Mouse (Mus musculus) central nervous system, embryonic 14 days (tissue): ENCODE results near the gene Asb3. TPM values are rescaled to one million over a fixed set of nuclear protein-coding genes. Genes with fewer than 3 reads are reported as not detected.

Experiments
- polyA plus RNA-seq: library from polyadenylated mRNA; depleted of rRNA; stranded (reverse); fragments of >200 nt; gene quantifications from 2 replicates; pipeline ENCODE4 v1.2.3, GENCODE M21; 2012; rRNA removed

Asb3 gene
- polyA plus RNA-seq, result 13.0 and 15.1 TPM in 2 replicates

DNA sequence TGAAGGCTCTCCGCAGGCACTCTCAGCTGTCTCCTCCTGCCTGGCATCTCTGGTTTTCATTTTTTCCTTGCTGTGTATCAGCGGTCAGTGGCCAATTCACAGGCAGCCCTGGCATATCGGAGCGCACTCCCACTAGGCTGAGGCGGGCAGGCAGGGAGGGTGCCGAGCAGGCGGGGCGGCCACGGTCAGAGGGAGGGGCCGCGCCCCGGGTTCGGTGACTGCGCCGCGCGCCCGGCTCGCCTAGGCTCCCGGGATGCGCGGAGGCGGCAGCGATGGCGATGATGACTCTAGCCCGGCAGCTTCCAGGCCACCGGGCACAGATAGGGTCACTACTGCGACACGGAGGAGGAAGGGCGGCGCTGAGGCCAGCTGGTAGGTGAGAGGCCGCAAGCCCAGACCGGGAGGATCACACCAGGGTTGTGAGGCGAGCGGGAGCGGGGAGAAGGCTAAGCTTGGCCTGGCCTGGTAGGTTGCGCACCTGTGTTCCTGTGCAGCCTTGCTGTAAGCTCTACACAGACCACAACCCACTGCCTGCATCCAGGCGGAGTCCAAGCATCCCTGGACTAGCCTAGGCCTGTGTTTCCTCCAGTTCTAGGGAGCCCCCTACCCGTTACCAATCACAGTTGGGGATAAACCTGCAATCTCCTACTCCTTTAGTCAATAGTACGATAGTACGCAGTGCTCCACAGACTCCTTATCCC, at the start of gene Asb3, which contains the start of gene Gpr75:
TSS of gene Asb3 (plus strand) at position 246 of the 701 bp plus-strand sequence.
TSS of gene Gpr75 (plus strand) at position 188 of the 701 bp plus-strand sequence.

GRCm38 (mm10) chr11:30954279-30954725, 69.1 kb downstream of the Asb3 start, which contains the start of gene Erlec1:
Gene Erlec1, minus strand, starts transcription at chr11:30954335.

GRCm38 (mm10) chr11:30985877-30986624, 100.8 kb downstream of the Asb3 start, which contains the start of gene Chac2:
Gene Chac2, minus strand, starts transcription at chr11:30986350.

Other genes with a start within 250 kb of the Asb3 start
- 12.2 and 13.7 TPM in 2 replicates for gene Acyp2, start 235.8 kb upstream of the Asb3 start, polyA plus RNA-seq
- gene Psme4, start 113.7 kb upstream of the Asb3 start, polyA plus RNA-seq, result 45.1 and 51.6 TPM in 2 replicates
- gene Gpr75, start 58 bp upstream of the Asb3 start, polyA plus RNA-seq, result 3.9 and 4.9 TPM in 2 replicates
- 30.6 and 30.9 TPM in 2 replicates for gene Erlec1, start 68.9 kb downstream of the Asb3 start, polyA plus RNA-seq
- gene Chac2, start 100.9 kb downstream of the Asb3 start, polyA plus RNA-seq, result 9.2 and 9.4 TPM in 2 replicates